Mouse (Mus musculus) heart, adult 9 months (tissue): ENCODE results near the gene Zfp985.
"Not testable (repeated sequence)": the region's sequence is repeated elsewhere in the genome, so short reads cannot be mapped to it uniquely, and the experiment has no call there.

ENCODE experiments used
- DNase-seq, 2 experiments: peaks; one replicate each; pipeline ENCODE4 v3.0.0; 2022; ENCODE audit warnings: low spot score in 2 of 2

Gene Zfp985

DNA sequence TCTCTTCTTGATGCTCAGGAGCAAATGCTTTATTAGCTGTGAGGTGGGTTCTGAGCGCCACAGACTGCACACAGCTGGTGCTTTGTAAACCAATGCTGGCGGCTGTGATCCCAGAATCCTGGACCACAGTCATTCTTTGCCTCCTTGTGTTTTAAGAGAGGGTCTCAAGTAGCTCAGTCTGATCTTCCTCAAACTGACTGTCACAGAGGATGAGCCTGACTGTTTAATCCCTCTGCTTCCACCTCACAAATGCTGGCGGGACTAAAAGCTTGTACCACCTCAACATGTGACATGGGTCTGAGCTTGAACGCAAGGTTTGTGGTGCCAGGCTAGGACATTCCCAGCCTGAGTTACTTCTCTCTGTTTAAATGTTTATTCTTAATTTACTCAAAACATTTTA, 52.4 kb downstream of the Zfp985 start:
- DNase-seq: no peak

DNA sequence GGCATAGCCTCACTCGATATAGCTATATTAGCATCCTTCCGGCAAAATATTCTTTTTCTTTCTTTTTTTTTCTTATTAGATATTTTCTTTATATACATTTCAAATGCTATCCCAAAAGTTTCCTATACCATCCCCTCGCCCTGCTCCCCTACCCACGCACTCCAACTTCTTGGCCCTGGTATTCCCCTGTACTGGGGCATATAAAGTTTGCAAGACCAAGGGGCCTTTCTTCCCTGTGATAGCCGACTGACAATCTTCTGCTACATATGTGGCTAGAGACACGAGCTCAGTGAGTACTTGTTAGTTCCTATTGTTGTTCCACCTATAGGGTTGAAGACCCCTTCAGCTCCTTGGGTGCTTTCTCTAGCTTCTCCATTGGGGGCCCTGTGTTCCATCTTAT, 53.4 kb downstream of the Zfp985 start:
- DNase-seq: not testable (repeated sequence)

- not testable (repeated sequence) for DNase-seq
Measured at GRCm38 (mm10) chr4:147633818-147634262, 80.8 kb downstream of the Zfp985 start.
